Mouse (Mus musculus) retina, embryonic 14.5 days (tissue): Measurements from ENCODE around the gene Creb5.
"Not testable (repeated sequence)": the region's sequence is repeated elsewhere in the genome, so short reads cannot be mapped to it uniquely, and the experiment has no call there.

Experiments used
- DNase-seq: peaks from one replicate; pipeline ENCODE4 v3.0.0-alpha.2; 2015; ENCODE audit warnings: low spot score

Gene Creb5

DNA sequence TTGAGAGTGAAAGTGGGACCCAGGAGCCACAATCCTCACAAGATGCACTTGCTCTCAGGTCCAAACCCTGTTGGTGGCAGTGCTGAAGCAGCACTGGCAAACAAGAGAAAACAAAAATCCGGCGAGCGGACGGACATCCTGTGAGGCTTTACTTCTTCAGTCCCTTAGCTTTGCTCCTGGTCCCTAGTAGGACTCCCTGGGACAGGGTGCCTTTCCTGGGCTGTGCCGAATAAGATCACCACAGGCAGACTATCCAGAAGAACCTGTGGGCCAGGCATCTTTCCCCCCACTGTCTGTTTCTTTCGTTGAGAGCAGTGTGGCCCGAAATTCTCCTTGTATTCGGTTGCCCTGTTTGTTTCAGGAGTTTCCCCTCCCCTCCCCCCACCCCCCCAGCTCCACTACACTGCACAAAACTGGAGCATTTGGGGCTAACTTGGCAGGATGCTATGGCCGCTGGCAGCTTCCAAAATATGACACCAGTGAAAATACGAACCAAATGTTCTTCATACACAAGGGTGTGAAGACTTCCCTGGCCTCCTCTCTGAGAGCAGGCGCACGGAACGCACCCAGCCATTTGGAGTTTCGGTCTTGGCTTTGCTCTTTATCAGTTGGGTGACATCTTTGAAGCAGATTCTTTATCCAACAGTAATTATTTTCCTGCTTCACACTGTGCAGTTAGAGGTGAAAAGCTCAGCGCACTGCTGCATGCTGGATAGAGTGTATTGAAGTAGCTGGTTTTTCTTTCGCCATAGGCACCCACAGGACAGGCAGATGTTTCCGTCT, 32.7 kb downstream of the Creb5 start:
- no peak for DNase-seq

DNA sequence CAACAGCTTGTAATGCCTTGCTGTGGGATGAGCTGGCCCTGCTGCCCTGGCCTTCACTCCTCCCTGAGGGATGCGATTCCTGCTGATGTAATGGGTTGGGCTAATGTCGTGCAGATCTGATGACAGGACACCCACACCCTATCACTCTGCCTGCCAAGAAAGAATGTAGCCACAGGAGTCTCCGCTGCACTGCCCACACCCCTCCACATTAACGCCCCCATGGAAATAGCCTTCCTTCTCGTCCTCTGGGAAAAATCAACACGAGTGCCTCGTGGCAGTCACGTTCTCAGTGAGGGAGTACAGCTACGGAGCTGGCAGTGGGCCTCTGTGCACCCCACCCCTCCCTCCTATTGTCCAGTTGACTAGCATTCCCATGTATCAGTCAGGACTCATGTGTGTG, 50.3 kb downstream of the Creb5 start:
- no peak for DNase-seq

DNA sequence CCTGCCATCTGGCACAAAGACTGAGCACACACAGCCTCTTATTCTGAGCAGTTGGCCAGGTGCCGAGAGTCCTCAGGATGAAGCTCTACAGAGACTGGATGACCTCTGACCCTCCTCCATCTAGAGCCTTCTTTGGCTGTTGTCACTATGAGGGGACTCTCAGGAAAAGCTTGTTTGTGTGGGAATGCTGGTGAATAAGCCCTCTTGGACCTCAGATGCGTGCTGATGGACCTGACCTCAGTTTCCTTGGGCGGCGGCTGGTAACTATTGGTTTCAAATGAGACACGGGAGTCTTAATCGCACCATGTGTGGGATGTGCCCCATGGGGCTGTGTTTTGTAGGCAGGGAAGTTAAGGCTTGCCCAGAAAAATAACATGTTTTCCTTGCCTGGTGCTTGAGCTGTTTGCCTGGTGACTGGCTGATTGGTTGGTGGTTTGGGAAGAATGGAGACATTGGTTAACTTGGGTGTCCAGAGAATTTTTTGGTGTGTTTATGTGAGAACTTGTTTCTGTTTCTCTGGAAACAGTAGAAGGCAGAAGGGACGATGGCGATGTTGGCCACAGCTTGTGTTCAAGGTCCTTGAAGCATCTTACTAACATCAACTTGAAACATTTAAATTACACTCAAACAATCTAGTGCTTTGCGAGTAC, 65.4 kb downstream of the Creb5 start:
- no peak for DNase-seq

DNA sequence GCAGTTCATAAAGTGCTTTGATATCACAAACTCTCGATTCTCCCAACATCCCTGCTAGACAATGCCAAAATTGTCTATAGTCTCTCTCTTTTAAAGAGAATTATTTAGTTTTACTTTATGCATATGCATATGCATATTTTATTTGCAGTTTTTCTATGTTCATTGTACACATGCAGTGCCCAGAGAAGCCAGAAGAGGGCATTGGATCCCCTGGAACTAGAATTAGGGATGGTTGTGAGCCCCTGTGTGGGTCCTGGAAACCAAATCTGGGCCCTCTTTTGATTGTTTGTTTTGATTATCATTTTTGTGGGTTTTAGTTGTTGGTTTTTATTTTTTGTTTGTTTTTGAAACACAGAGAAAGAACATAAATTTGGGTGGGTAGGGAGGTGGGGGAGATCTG, 69.3 kb downstream of the Creb5 start:
- no peak for DNase-seq

DNA sequence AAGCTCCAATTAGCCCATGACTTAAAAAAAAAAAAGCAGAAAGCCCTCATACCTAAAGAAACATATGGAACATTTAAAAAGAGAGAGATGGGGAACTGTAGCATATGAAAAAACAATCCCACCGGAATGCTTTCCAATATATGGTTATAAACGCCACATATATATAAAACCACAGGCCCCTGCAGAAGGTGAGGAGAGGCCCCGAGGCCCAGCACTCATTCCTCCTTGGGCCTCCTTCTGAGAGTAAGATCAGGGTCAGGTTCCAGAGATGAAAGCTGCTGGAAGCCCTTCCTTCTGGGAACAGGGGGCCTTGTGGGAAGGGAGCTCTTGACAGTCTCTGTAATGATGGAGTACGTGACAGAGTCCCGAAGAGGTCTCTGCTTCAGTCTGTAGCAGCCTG, 76.5 kb downstream of the Creb5 start:
- no peak for DNase-seq

- no peak for DNase-seq
Observed at GRCm38 (mm10) chr6:53363981-53364391, 76.9 kb downstream of the Creb5 start.

GRCm38 (mm10) chr6:53369147-53369546, 82.1 kb downstream of the Creb5 start:
- DNase-seq, result no peak

- DNase-seq, result no peak
Observed at GRCm38 (mm10) chr6:53369928-53370327, 82.9 kb downstream of the Creb5 start.

GRCm38 (mm10) chr6:53371962-53372361, 84.9 kb downstream of the Creb5 start:
- DNase-seq, result no peak

- DNase-seq, result no peak
Observed at GRCm38 (mm10) chr6:53374315-53374941, 87.4 kb downstream of the Creb5 start.

GRCm38 (mm10) chr6:53389277-53389676, 102.2 kb downstream of the Creb5 start:
- DNase-seq, result no peak

DNA sequence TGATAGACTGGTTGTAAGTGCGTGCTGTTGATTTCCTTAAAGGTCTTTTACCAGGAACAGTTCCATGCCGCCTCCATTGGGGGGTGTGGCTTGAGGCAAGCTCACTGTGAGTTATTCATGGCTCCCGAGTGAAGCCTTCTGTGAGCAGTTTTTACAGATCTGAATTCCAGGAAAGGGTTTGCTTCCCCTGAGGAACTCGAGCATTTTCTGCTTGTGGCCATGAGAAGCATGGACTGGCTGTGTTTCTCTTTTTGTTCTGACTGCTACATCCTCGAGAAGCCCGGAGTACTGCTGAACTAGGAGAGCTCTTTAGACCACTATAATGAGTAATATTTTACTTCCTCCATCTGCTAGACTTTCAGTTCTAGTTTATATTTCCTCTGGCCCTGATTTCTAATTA, 103.3 kb downstream of the Creb5 start:
- no peak for DNase-seq

GRCm38 (mm10) chr6:53394026-53394425, 107.0 kb downstream of the Creb5 start:
- no peak for DNase-seq

DNA sequence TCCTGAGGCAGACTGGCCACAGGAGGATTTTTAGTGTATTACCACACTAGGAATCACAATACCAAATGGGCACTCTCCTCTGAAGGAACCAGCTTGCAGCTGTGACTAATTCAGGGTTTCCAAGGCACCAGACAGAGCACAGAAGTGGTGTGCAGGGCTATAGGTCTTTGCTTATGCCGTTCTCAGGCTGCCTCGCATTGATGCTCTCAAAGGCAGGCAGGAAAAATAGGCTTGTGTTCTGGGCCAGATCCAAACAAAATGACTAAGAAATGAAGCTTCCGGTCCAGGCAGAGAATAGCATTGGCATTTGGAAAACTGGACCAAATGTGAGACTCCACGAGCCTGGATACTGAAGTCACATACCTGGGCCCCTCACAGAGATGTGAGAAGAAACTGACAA, 108.1 kb downstream of the Creb5 start:
- no peak for DNase-seq

- DNase-seq, result no peak
Observed at GRCm38 (mm10) chr6:53396421-53396820, 109.4 kb downstream of the Creb5 start.

GRCm38 (mm10) chr6:53397797-53398196, 110.7 kb downstream of the Creb5 start:
- no peak for DNase-seq

- no peak for DNase-seq
Observed at GRCm38 (mm10) chr6:53398297-53399140, 111.4 kb downstream of the Creb5 start.

- no peak for DNase-seq
Observed at GRCm38 (mm10) chr6:53401364-53401763, 114.3 kb downstream of the Creb5 start.

- DNase-seq, result not testable (repeated sequence)
Observed at GRCm38 (mm10) chr6:53402551-53402950, 115.5 kb downstream of the Creb5 start.

GRCm38 (mm10) chr6:53409183-53409582, 122.1 kb downstream of the Creb5 start:
- DNase-seq, result no peak

GRCm38 (mm10) chr6:53421345-53421744, 134.3 kb downstream of the Creb5 start:
- no peak for DNase-seq

DNA sequence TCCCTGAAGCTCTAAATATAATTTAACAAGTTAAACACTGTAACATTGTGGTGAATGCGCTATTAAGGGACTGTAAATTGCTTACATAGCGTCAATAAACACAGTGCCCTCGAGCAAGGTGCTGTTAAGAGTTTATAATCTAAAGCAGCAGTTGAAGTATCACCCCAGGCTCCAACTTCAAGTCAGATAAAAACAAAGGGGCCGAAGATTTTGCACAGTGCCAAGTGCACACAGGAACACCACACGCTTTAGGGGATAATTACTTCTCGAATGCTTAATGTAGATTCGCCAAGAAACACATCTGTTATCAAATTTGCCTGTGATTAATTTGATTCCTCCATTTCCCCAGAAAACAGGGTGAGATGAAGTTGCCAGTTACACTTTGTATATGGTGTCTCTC, 142.3 kb downstream of the Creb5 start:
- DNase-seq, result no peak
